Mouse (Mus musculus) midbrain, embryonic 11.5 days (tissue): ENCODE data around the gene Gjc2. TPM values are rescaled to one million over a fixed set of nuclear protein-coding genes. Genes with fewer than 3 reads are reported as not detected.

Experiments used
- ATAC-seq: fragments of 200-750 bp; cut with Nextera tagmentation; 2 replicates; pipeline ENCODE4 v1.8.0; 2017; ENCODE audit warnings: moderate TSS enrichment, moderate library complexity; ENCODE audit not compliant: low FRiP score
- DNase-seq: peaks from one replicate; pipeline ENCODE4 v3.0.0; 2015; ENCODE audit warnings: low spot score; ENCODE audit errors: missing footprints
- H3K27ac ChIP-seq: fragments of 300-500 bp; sonication (generic); 2 replicates; pipeline ENCODE4 v1.5.1; 2014; ENCODE audit warnings: low read depth, low read length
- H3K27me3 ChIP-seq: fragments of 300-500 bp; sonication (generic); 2 replicates; pipeline ENCODE4 v1.6.1; 2014; ENCODE audit warnings: mild to moderate bottlenecking, low read length, moderate library complexity, mixed read lengths; ENCODE audit not compliant: control insufficient read depth, insufficient read depth
- H3K36me3 ChIP-seq: fragments of 300-500 bp; sonication (generic); 2 replicates; pipeline ENCODE4 v1.6.1; 2014; ENCODE audit warnings: mild to moderate bottlenecking, low read length, moderate library complexity, mixed read lengths; ENCODE audit not compliant: control insufficient read depth, insufficient read depth
- H3K4me1 ChIP-seq: fragments of 300-500 bp; sonication (generic); 2 replicates; pipeline ENCODE4 v1.6.1; 2014; ENCODE audit warnings: low read length; ENCODE audit not compliant: control insufficient read depth, insufficient read depth
- H3K4me2 ChIP-seq: fragments of 300-500 bp; sonication (generic); 2 replicates; pipeline ENCODE4 v1.6.1; 2014; ENCODE audit warnings: mild to moderate bottlenecking, moderate library complexity
- H3K4me3 ChIP-seq: fragments of 300-500 bp; sonication (generic); 2 replicates; pipeline ENCODE4 v1.5.1; 2014; ENCODE audit warnings: low read depth, low read length
- H3K9ac ChIP-seq: fragments of 300-500 bp; sonication (generic); 2 replicates; pipeline ENCODE4 v1.6.1; 2014; ENCODE audit warnings: low read length
- H3K9me3 ChIP-seq: fragments of 300-500 bp; sonication (generic); 2 replicates; pipeline ENCODE4 v1.6.1; 2016; ENCODE audit warnings: low read length; ENCODE audit not compliant: control insufficient read depth
- WGBS: fragments of 180-500 bp; shearing (Covaris S2); extraction: QIAGEN DNeasy Blood & Tissue Kit; methylation state at CpG from one replicate; pipeline ENCODE4 v1.1.7; 2014; 5-methylcytosine and 5-hydroxymethylcytosine counted together
- polyA plus RNA-seq: library from polyadenylated mRNA; unstranded; fragments of >200 nt; fragmentation: Nextera tagmentation; extraction: Ambion mirVana; gene quantifications from 2 replicates; pipeline ENCODE4 v1.2.1, GENCODE M21; 2014

Gjc2 gene
- polyA plus RNA-seq = not detected in 2 replicates

GRCm38 (mm10) chr11:59182864-59183331, at the start of gene Gjc2:
TSS of gene Gjc2 (minus strand) at chr11:59183213.
- no peaks in the 10 kb centered on the region for H3K4me1 ChIP-seq
- H3K4me2 ChIP-seq = no peak within 1 kb of the TSS
- H3K36me3 ChIP-seq = no peaks in the 10 kb centered on the region
- H3K27me3 ChIP-seq = peaks cover 9% of the 10 kb centered on the region
- no peaks in the 10 kb centered on the region for H3K9me3 ChIP-seq
- H3K9ac ChIP-seq = no peak within 1 kb of the TSS
- DNase-seq = no peak
- H3K4me3 ChIP-seq = no peak within 1 kb of the TSS
- H3K27ac ChIP-seq = no peak within 1 kb of the TSS
- no peak for ATAC-seq
- WGBS = 11% methylated on average over 3 of the region's 3 CpGs

GRCm38 (mm10) chr11:59232797-59233196, 49.8 kb upstream of the Gjc2 start:
- 64% methylated on average over 2 of the region's 2 CpGs for WGBS
- Histone ChIP-seq H3K4me1 (peaks cover 6% of the 10 kb centered on the region; the same call in 1 of the 2 replicates), H3K4me2 (no peak overlapping the region), H3K36me3 (no peaks in the 10 kb centered on the region), H3K9me3 (no peaks in the 10 kb centered on the region), H3K27ac (no peak overlapping the region), H3K9ac (no peak overlapping the region), H3K27me3 (no peaks in the 10 kb centered on the region), H3K4me3 (no peak overlapping the region)
- ATAC-seq = no peak
- no peak for DNase-seq

- Histone ChIP-seq H3K4me1 (peaks cover 25% of the 10 kb centered on the region), H3K27me3 (no peaks in the 10 kb centered on the region), H3K9me3 (no peaks in the 10 kb centered on the region), H3K9ac (no peak overlapping the region), H3K27ac (no peak overlapping the region), H3K4me2 (no peak overlapping the region), H3K36me3 (no peaks in the 10 kb centered on the region), H3K4me3 (no peak overlapping the region)
- no peak for ATAC-seq
- DNase-seq = peak; percentile 95
- 20% methylated on average over 7 of the region's 7 CpGs for WGBS
These were observed 47.2 kb upstream of the Gjc2 start for GRCm38 (mm10) chr11:59230144-59230760.

- no peaks in the 10 kb centered on the region for H3K36me3 ChIP-seq
- WGBS = 4% methylated on average over 58 of the region's 59 CpGs
- peak within 1 kb of the TSS; percentile 88 for H3K27ac ChIP-seq
- peak within 1 kb of the TSS; percentile 92 for H3K4me3 ChIP-seq
- ATAC-seq = peak; percentile 95
- H3K9ac ChIP-seq = peak within 1 kb of the TSS; percentile 95
- peaks cover 29% of the 10 kb centered on the region for H3K4me1 ChIP-seq
- no peaks in the 10 kb centered on the region for H3K27me3 ChIP-seq
- DNase-seq = peak; percentile 100
- H3K4me2 ChIP-seq = peak within 1 kb of the TSS; percentile 89
- H3K9me3 ChIP-seq = no peaks in the 10 kb centered on the region
These were observed 45.3 kb upstream of the Gjc2 start, which contains the start of gene Arf1 for GRCm38 (mm10) chr11:59228122-59228953. TSS of gene Arf1 (minus strand) at chr11:59228270.

- DNase-seq (no peak), ATAC-seq (peak; percentile 86)
- Histone ChIP-seq H3K36me3 (no peaks in the 10 kb centered on the region), H3K4me3 (peak overlapping the region; percentile 92), H3K4me1 (peaks cover 29% of the 10 kb centered on the region), H3K9ac (peak overlapping the region; percentile 95), H3K4me2 (peak overlapping the region; percentile 89), H3K27ac (peak overlapping the region; percentile 88), H3K27me3 (no peaks in the 10 kb centered on the region), H3K9me3 (no peaks in the 10 kb centered on the region)
- under 1% methylated on average over 42 of the region's 51 CpGs for WGBS
These were observed 44.6 kb upstream of the Gjc2 start for GRCm38 (mm10) chr11:59227604-59228121.

GRCm38 (mm10) chr11:59226787-59227603, 44.0 kb upstream of the Gjc2 start:
- Histone ChIP-seq H3K36me3 (no peaks in the 10 kb centered on the region), H3K9ac (peak overlapping the region; percentile 95), H3K4me2 (peak overlapping the region; percentile 89), H3K9me3 (no peaks in the 10 kb centered on the region), H3K4me1 (peaks cover 29% of the 10 kb centered on the region), H3K27me3 (no peaks in the 10 kb centered on the region), H3K4me3 (peak overlapping the region; percentile 92), H3K27ac (peak overlapping the region; percentile 88; the same call in 1 of the 2 replicates)
- 7% methylated on average over 21 of the region's 21 CpGs for WGBS
- DNase-seq (peak; percentile 88), ATAC-seq (no peak)

GRCm38 (mm10) chr11:59226251-59226650, 43.2 kb upstream of the Gjc2 start:
- Histone ChIP-seq H3K4me2 (peak overlapping the region; percentile 89), H3K27ac (no peak overlapping the region), H3K36me3 (no peaks in the 10 kb centered on the region), H3K27me3 (no peaks in the 10 kb centered on the region), H3K4me3 (peak overlapping the region; percentile 92), H3K4me1 (peaks cover 29% of the 10 kb centered on the region), H3K9ac (peak overlapping the region; percentile 95; the same call in 1 of the 2 replicates), H3K9me3 (no peaks in the 10 kb centered on the region)
- ATAC-seq = no peak
- DNase-seq = no peak
- WGBS = 74% methylated on average over 3 of the region's 3 CpGs

- WGBS = 77% methylated on average over 2 of the region's 2 CpGs
- Histone ChIP-seq H3K27me3 (no peaks in the 10 kb centered on the region), H3K4me2 (no peak overlapping the region), H3K4me1 (peaks cover 29% of the 10 kb centered on the region), H3K27ac (no peak overlapping the region), H3K4me3 (no peak overlapping the region), H3K36me3 (no peaks in the 10 kb centered on the region), H3K9ac (0 out of 2 replicates have a peak overlapping the region, but pooled peaks have one; percentile 20), H3K9me3 (no peaks in the 10 kb centered on the region)
- ATAC-seq = no peak
- DNase-seq = no peak
These were observed 42.2 kb upstream of the Gjc2 start for GRCm38 (mm10) chr11:59225167-59225566.
